Mouse (Mus musculus) embryonic facial prominence, embryonic 11.5 days (tissue): Measurements from ENCODE around the gene Bhlha9. TPM values are rescaled to one million over a fixed set of nuclear protein-coding genes. Genes with fewer than 3 reads are reported as not detected.

Experiments
- ATAC-seq: fragments of 200-750 bp; cut with Nextera tagmentation; replicated peaks from 2 replicates; pipeline ENCODE4 v1.8.0; 2017; ENCODE audit warnings: low read depth; ENCODE audit not compliant: insufficient number of reproducible peaks, low FRiP score, low TSS enrichment
- DNase-seq: peaks from one replicate; pipeline ENCODE4 v3.0.0-alpha.2; 2015; ENCODE audit warnings: low spot score
- H3K27ac ChIP-seq: fragments of 300-500 bp; sonication (generic); replicated peaks from 2 replicates; pipeline ENCODE4 v1.5.1; 2014; ENCODE audit warnings: mild to moderate bottlenecking, low read depth, low read length, control low read depth
- H3K27me3 ChIP-seq: fragments of 300-500 bp; sonication (generic); 2 replicates; pipeline ENCODE4 v1.6.1; 2014; ENCODE audit warnings: mild to moderate bottlenecking, low read length, moderate library complexity, mixed read lengths; ENCODE audit not compliant: control insufficient read depth, insufficient read depth
- H3K36me3 ChIP-seq: fragments of 300-500 bp; sonication (generic); replicated peaks from 2 replicates; pipeline ENCODE4 v1.6.1; 2014; ENCODE audit warnings: low read depth, mild to moderate bottlenecking, low read length, moderate library complexity, mixed read lengths; ENCODE audit not compliant: control insufficient read depth, insufficient read depth
- H3K4me1 ChIP-seq: fragments of 300-500 bp; sonication (generic); 2 replicates; pipeline ENCODE4 v1.6.1; 2014; ENCODE audit warnings: low read length, mixed read lengths; ENCODE audit not compliant: control insufficient read depth, insufficient read depth
- H3K4me2 ChIP-seq: fragments of 300-500 bp; sonication (generic); 2 replicates; pipeline ENCODE4 v1.6.1; 2014; ENCODE audit warnings: low read depth, mild to moderate bottlenecking, control low read depth, low read length, moderate library complexity
- H3K4me3 ChIP-seq: fragments of 300-500 bp; sonication (generic); 2 replicates; pipeline ENCODE4 v1.5.1; 2014; ENCODE audit warnings: low read depth, low read length, control low read depth
- H3K9ac ChIP-seq: fragments of 300-500 bp; sonication (generic); replicated peaks from 2 replicates; pipeline ENCODE4 v1.6.1; 2014; ENCODE audit warnings: mild to moderate bottlenecking, control low read depth, low read length
- H3K9me3 ChIP-seq: fragments of 300-500 bp; sonication (generic); replicated peaks from 2 replicates; pipeline ENCODE4 v1.6.1; 2016; ENCODE audit warnings: mild to moderate bottlenecking, low read length, inconsistent platforms, mixed read lengths; ENCODE audit not compliant: control insufficient read depth
- WGBS: fragments of 180-500 bp; shearing (Covaris S2); extraction: QIAGEN DNeasy Blood & Tissue Kit; methylation state at CpG from one replicate; pipeline ENCODE4 v1.1.7; 2014; 5-methylcytosine and 5-hydroxymethylcytosine counted together
- polyA plus RNA-seq: library from polyadenylated mRNA; unstranded; fragments of >200 nt; fragmentation: Nextera tagmentation; extraction: Ambion mirVana; gene quantifications from 2 replicates; pipeline ENCODE4 v1.2.1, GENCODE M21; 2014

Gene Bhlha9
- polyA plus RNA-seq, 1 experiment from 2014 or later: not detected

DNA sequence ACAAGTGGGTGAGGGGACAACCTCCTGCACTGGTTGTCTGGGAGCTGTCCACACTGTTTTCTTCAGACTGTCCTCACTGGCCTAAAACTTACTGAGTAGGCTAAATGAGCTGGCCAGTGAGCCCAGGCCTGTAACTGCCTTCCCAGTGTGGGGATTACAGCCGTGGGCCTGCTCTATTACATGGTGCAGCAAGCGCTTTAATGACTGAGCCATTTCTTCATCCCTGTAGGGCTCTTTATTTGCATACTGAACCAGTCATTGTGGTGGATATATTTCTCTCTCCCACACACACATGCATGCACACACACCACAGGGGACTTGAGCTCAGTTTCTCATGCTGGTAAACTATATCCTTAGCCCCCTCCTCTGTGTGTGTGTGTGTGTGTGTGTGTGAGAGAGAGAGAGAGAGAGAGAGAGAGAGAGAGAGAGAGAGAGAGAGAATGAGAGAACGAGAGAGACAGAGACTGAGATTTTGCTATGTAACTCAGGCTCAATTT is 19.4 kb upstream of the Bhlha9 start:
- Histone ChIP-seq H3K36me3 (no peaks in the 10 kb centered on the region), H3K27me3 (no peaks in the 10 kb centered on the region), H3K9me3 (no peaks in the 10 kb centered on the region), H3K4me2 (no peak overlapping the region), H3K4me1 (no peaks in the 10 kb centered on the region), H3K9ac (no peak overlapping the region), H3K27ac (no peak overlapping the region), H3K4me3 (no peak overlapping the region)
- 48% methylated on average over 3 of the region's 3 CpGs for WGBS
- ATAC-seq (no peak), DNase-seq (no peak)

- no peaks in the 10 kb centered on the region for H3K36me3 ChIP-seq
- H3K4me2 ChIP-seq: no peak overlapping the region
- H3K27me3 ChIP-seq: no peaks in the 10 kb centered on the region
- no peak overlapping the region for H3K27ac ChIP-seq
- ATAC-seq: no peak
- no peaks in the 10 kb centered on the region for H3K9me3 ChIP-seq
- H3K4me1 ChIP-seq: no peaks in the 10 kb centered on the region
- no peak overlapping the region for H3K4me3 ChIP-seq
- peak; percentile 82 for DNase-seq
- 5% methylated on average over 10 of the region's 10 CpGs for WGBS
- H3K9ac ChIP-seq: peak overlapping the region; percentile 30
These were observed 17.2 kb upstream of the Bhlha9 start for GRCm38 (mm10) chr11:76655106-76655505.

DNA sequence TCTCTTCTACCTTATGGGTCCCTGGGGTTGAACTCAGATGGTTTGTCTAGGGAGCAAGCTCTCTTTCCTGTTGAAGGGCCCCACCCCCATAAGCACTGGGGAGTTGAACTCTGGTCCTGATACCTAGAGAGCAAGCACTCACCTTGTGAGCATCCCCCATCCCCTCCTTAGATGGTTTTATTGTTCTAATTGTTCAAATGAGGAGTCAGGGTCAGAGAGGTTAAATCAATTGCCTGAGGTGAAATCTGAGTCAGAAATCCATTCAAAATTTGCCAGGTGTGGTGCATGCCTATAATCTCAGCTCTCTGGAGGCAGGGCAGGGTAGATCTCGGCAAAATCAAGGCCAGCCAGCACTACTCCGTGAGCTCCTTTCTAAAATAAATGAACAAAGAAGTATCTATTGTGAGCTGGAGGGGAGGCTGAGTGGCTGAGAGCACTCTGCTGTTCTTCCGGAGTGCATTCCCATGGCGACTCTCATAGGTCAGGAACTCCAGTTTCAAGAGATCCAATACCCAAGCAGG is 14.8 kb upstream of the Bhlha9 start:
- 23% methylated on average over 4 of the region's 4 CpGs for WGBS
- no peak for DNase-seq
- H3K4me1 ChIP-seq: no peaks in the 10 kb centered on the region
- H3K27ac ChIP-seq: no peak overlapping the region
- no peak overlapping the region for H3K4me2 ChIP-seq
- H3K27me3 ChIP-seq: no peaks in the 10 kb centered on the region
- no peaks in the 10 kb centered on the region for H3K36me3 ChIP-seq
- H3K9me3 ChIP-seq: no peaks in the 10 kb centered on the region
- no peak overlapping the region for H3K9ac ChIP-seq
- ATAC-seq: no peak
- H3K4me3 ChIP-seq: no peak overlapping the region

- 68% methylated on average over 14 of the region's 14 CpGs for WGBS
- Histone ChIP-seq H3K27ac (no peak overlapping the region), H3K9ac (no peak overlapping the region), H3K4me2 (no peak overlapping the region), H3K4me3 (no peak overlapping the region), H3K27me3 (no peaks in the 10 kb centered on the region), H3K4me1 (no peaks in the 10 kb centered on the region), H3K9me3 (no peaks in the 10 kb centered on the region), H3K36me3 (no peaks in the 10 kb centered on the region)
- ATAC-seq: no peak
- DNase-seq: no peak
These were observed 12.9 kb upstream of the Bhlha9 start for GRCm38 (mm10) chr11:76659138-76659930.

GRCm38 (mm10) chr11:76661790-76662468 is 10.3 kb upstream of the Bhlha9 start:
- Histone ChIP-seq H3K36me3 (no peaks in the 10 kb centered on the region), H3K4me3 (no peak overlapping the region), H3K27ac (no peak overlapping the region), H3K9ac (no peak overlapping the region), H3K9me3 (no peaks in the 10 kb centered on the region), H3K4me2 (no peak overlapping the region), H3K27me3 (peaks cover 16% of the 10 kb centered on the region), H3K4me1 (no peaks in the 10 kb centered on the region)
- DNase-seq: no peak
- 47% methylated on average over 7 of the region's 7 CpGs for WGBS
- no peak for ATAC-seq

DNA sequence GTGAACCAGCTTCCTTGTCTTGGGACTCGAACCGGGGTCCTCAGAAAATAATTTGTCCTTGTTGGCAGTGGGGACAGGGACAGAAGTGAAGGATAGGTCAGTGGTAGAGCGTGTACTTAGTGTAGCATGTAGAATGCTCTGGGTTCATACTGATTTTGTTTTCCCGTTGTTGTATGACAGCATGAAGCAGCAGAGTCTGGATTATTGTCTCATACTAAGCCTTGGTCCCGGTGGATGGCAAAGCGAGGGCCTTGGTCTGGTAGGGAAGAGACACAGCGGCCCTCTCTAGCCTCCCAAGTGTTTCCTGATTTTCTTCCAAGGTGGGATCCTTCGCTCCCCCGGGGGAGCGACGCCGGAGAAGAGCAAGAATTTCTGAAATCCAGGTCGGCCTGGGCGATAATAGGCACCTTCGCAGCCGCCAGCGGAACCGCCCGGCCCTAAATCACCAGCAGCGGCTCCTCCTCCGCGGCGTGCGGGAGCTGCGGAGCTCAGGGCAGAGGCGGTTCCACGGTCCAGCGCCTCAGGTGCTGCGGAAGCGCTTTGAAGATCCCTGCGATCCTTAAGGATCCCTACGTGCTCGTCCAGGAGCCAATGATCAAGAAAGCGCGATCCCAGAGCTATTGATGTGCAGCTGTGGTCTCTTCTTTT is 6.1 kb upstream of the Bhlha9 start:
- Histone ChIP-seq H3K27me3 (peaks cover 33% of the 10 kb centered on the region), H3K9me3 (no peaks in the 10 kb centered on the region), H3K4me1 (no peaks in the 10 kb centered on the region), H3K27ac (no peak overlapping the region), H3K36me3 (no peaks in the 10 kb centered on the region), H3K4me3 (peak overlapping the region; percentile 20), H3K4me2 (peak overlapping the region; percentile 32), H3K9ac (no peak overlapping the region)
- WGBS: 6% methylated on average over 35 of the region's 35 CpGs
- DNase-seq (peak; percentile 36), ATAC-seq (no peak)

DNA sequence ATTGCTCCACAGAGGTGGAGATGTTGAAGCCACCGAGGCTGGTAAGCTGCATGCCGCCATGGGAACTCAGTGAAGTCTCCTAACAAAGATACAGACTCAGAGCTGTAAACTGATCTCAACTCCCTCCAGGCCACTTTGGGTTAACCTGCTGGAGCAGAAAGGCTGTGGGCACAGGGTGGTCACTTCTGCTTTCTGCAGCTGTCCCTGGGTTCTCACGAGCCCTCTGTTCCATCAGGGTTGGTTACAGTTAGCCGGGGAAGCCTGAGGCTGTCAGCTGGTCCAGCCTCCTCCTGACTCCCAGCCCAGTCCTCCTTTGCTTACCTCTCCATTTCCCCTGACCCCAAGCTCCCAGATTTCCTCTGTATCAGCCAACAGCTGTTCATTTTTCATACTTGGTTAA is 4.5 kb upstream of the Bhlha9 start:
- Histone ChIP-seq H3K9ac (no peak overlapping the region), H3K4me2 (no peak overlapping the region), H3K4me3 (no peak overlapping the region), H3K27ac (no peak overlapping the region), H3K9me3 (no peaks in the 10 kb centered on the region), H3K36me3 (no peaks in the 10 kb centered on the region), H3K4me1 (peaks cover 6% of the 10 kb centered on the region; the same call in 1 of the 2 replicates), H3K27me3 (peaks cover 46% of the 10 kb centered on the region)
- 18% methylated on average over 4 of the region's 4 CpGs for WGBS
- no peak for DNase-seq
- no peak for ATAC-seq
